Mouse (Mus musculus) T-helper 17 cell (primary cell): ENCODE measurements around the gene Olfr139.

Experiments
- in situ Hi-C, 2 experiments: fragments of 300-600 bp; cut with MboI, MseI; formaldehyde crosslinking; loops; 1 replicate in 1 of 2; 2 replicates in 1 of 2; pipeline ENCODE4 v1.15.1; 2025; ENCODE audit warnings: high pct_unique_total_duplicates in 2 of 2

The Olfr139 gene

GRCm38 (mm10) chr11:74056451-74056850 lies at the start of gene Olfr139, which contains the start of gene Olfr399:
Gene Olfr139, minus strand, starts transcription at chr11:74056551.
Gene Olfr399, minus strand, starts transcription at chr11:74056615.
- in situ Hi-C loops, result no loop called here

DNA sequence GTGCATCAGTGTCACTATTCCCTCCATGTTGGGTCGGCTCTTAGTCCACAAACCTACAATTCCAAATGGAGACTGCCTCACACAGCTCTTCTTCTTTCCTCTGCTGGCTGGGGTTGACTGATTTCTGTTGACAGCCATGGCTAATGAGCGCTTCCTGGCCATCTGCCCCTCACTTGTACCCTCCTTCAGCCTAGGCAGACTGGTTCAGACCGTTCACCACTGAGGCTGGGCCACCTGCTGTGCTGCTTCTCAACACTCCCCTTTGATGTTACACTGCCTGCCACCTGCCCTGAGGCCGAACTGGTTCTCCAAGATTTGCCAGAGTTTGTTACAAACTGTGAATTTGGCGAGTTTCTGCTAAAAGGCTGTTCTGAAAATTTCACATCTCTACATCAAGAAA lies 48.7 kb upstream of the Olfr139 start:
- in situ Hi-C loops, result no loop called here

DNA sequence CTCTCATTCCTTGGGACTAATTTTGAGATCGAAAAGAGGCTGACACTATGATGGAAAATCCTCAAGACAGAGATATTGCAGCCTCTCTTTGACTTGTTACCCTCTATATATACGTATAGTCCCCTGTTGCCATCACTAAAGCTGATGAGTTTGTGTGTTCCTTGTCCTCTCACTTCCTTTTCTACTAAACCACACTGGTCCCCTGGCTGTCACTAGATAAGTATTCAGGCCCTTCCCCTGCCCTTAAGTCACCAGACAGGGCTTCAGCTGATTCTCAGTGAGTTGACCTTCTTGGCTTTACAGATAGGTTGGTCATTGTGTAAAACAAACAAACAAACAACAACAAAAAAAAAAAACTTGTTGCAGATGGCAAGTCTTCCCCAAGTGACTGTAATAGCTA lies 45.2 kb upstream of the Olfr139 start:
- in situ Hi-C loops, result no loop called here

- in situ Hi-C loops, result no loop called here
Observed at GRCm38 (mm10) chr11:74100724-74101123, 44.4 kb upstream of the Olfr139 start.

GRCm38 (mm10) chr11:74069655-74070054 lies 13.3 kb upstream of the Olfr139 start, which contains the start of gene Zfp616:
Gene Zfp616, plus strand, starts transcription at chr11:74069955.
- in situ Hi-C loops, result no loop called here

DNA sequence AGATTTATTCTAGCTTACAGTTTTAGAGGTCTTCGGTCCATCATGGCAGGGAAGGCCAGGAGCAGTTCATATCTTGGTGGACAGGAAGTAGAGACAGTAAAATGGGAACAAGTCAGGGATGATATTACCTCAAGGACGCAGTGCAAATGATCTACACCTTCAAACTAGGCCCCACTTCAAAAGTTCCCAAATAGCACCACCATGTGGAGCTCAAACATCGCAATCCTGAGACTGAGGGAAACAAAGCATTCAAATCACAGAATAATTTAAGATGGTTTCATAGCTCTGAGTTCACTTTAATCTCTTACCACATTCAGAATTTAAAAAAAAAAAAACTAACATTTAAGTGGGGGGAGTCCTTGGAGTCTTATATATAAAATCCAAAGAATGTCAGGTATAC lies 5.0 kb downstream of the Olfr139 start:
- in situ Hi-C loops, result no loop called here
